Mouse (Mus musculus) lung, postnatal 14 days (tissue): ENCODE data around the gene Cdt1.
A peak's percentile ranks its signal among the peaks of the same experiment; 100 is the strongest.

Source experiments
- DNase-seq: peaks from one replicate; pipeline ENCODE4 v3.0.0; 2021

Cdt1 gene

DNA sequence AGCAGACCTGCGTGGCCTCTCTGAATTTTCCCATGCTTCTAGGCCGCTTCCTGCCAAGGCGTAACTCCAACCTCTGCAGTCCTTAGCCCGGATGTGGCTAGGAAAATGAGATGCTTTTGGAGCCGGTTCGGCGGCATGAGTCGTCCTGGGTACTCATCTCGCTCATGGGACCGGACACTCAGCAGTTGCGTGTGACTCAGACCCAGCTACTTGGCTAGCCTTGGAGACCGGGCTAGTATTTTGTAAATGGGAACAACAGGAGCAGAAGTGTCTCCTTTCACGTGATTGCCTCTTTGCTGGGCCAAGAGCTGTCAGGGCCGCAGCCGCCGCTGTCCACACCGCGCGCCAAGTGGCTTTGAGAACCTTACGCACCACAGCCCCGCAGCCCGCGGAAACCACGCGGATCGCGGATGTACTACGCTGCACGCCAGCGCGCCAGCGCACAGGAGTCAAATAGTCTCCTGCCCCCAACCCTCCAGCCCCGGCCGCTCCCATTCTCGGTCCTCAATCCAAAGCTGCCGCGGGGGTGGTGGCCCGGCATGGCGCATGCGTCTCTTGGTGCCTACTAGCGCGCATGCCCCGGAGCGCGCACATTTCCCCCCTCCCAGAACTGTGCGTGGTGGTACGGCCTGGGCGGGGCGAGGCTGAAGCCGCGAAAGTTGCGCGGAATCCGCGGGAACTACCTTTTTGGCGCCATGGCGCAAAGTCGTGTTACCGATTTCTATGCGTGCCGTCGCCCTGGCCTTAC, at the start of gene Cdt1:
Cdt1 (plus strand) TSS at position 655 of the 748 bp plus-strand sequence.
- DNase-seq, result peak; percentile 94

DNA sequence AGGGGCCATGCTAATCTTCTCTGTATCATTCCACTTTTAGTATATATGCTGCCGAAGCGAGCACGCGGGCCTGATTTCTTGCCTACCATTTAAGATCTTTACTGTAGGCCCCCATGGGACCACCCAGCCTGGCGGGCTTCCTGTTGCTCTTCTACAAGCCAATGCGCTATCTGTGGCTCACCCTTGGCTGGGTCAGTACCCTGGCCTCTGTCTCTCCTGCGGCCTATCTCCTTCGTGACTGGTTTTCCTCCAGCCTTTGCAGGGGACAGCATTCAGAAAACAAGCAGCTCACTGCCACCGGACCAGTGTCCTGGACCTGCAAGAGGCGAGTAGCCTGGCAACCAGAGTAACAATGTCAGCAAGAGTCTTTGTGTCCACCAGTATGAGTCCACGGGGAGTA, 47.2 kb upstream of the Cdt1 start:
- no peak for DNase-seq

DNA sequence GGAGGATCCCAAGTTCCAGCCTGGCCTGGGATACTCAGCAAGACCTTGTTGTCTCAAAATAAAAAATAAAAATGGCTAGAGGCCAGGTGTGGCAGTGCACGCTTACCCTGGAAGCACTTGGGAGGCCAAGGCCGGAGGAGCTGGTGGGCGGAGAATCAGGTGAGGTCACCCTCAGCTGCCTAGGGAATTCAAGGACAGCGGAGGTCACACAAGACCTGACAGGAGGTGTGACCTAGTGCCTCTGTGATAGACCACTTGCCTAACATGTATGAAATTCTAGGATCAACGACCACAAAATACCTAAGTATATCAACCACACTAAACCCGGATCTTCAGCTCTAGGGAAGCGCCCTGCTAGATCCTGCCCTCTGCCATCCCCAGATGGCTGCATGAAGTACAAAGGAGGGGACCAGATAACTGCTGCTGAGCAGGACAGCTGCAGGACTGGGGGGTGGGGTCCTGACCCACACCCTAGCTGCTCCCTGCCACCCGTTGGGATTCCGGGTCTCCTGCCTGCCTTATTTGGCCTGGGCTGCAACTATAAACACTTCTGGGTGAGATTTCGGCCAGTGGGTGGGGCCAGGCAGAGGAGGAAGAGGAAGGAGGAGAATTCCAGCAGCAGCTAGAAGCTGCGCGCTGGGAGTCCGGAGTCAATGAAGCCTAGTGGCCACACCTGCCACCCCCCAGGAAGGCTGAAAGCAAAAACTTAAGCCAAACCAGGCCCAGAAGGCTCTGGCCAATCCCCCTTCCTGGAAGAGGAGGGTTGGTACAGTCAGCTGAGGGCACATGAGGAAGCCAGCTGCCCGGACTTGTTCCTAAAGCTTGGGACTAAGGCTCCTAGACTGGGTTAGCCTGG, 44.8 kb upstream of the Cdt1 start:
- DNase-seq, result peak; percentile 75

DNA sequence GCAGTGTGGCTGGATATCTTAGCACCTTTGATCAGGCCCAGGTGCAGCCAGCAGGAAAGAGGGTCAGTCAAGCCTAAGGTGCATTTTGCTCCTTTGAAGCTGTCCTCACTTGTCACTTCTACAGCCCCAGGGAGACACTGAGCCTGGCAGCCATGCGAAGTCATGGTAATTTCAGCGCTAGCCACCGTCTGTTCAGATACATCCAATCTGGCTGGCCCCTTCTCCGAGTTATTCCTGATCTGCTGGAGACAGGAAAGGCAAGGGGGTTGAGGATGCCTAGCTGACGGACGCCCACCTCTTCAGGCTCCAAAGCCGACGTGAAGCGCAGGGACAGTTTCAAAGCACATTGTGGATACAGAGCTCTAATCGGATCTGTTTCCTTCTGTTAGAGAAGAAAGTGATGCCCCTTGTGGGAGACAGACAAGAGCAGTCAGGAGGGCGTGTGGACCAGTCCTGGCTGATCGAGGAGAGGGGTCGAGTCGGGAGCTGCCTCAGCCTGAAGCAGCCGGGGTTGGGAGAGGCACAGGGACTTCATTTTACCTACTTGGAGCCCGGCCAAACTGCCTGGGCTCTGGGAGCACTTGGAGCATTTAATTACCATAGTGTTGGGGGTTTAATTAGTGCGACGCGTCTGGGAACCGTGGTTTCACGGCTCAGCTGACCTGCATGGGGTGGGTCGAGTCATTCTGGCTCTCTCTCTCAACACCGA, 44.0 kb upstream of the Cdt1 start:
- DNase-seq, result no peak

DNA sequence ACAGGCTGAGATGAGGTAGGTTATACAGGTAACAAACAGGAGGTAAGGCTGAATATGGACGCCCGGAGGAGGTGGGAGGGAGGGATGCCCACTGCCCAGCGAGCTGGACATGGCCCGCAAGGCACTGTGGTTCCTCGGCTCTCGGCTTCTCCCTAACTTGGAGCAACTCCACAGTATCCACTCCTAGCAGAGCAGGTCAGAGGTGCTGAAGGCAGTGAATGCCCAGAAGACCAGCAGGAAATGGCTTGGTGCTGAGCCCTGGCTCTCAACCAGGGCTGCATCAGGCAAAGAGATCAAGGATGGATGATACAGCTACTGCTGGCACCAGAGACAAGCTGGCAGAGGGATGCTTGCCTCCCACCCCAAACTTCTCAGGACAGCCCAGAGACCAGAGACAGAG, 43.3 kb upstream of the Cdt1 start:
- DNase-seq, result no peak

DNA sequence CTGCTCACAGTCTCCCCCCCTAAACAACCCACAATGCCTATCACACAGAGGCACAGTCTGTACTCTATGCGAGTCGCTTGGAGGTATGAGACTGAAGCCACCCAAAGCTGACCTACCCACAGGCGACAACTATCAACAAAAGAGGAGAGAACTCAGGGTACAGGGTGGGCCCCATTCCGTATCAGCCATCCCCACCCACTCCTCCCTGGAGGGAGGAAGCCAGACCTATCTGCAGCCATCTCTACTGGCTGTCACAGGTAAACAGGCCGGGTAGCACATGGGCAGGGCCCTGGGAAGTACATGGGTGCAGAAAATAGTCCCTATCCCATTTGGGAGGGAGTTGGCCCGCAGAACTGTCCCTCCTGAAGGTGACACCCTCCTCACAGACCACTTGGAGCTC, 42.8 kb upstream of the Cdt1 start:
- no peak for DNase-seq

DNA sequence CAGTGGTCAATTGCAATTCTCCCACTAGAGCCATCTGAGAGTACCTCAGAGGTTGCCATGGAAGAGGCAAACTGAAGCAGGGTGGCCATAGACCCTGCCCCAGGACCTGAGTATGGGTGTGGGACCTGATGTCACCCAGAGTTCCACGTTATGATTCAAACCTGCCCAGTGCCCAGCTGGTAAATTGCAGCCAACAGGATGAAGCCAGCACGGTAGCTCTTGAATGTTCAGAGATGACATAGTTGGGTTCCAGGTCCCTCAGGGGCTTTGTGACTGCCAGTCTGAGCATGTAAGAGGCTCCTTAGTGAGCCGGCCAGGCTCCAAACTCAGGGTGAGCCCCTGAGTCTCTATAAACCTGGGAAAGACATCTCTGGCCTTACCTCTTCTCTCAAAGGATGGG, 41.7 kb upstream of the Cdt1 start:
- no peak for DNase-seq

DNA sequence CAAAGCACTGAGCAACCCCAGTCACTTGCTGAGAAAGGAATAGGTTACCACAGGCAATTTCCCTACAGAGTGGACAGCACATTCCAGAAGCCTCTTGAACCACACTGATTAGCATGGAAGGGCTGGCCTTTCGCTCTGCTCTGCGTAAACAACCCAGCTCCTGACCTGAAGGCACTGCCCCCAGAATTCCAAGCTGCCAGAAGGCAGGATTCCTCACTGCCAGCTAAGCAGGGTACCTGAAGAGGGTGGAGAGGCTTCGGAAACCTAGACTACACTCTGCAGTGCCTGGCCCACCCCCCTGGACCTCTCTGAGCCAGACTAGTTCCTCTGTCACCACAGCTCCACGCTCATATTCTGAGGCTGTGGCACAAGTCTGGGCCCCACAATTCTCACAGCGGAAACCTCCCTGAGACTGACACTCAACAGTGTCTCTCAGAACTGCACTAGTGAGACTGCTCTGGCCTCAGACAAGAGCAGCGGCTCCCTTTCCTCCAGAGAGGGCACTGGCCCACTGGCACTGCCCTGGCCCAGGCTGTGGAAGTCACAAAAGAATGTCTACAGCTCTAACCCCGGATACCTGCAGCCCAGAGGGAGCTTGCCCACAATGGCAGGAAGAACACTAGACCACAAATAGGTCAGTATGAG, 41.2 kb upstream of the Cdt1 start:
- peak; percentile 56 for DNase-seq

DNA sequence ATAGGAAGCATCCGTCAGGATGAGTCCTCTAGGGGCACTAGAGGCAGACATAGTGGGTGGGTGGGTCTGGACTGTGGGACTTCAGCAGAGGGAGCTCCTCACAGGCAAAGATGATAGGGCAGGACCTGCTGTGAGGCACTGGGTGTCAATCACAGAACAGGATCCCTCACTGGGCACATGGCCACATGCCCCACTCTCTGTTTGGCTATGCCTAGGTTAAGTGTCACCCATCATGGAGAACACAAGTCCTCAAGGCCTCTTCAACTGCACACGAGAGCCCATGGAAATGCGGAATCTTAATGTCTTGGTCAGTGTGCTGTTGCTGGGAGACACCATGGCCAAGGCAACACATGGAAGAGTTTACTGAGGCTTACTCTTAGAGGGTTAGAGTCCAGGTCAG, 39.9 kb upstream of the Cdt1 start:
- DNase-seq, result no peak

DNA sequence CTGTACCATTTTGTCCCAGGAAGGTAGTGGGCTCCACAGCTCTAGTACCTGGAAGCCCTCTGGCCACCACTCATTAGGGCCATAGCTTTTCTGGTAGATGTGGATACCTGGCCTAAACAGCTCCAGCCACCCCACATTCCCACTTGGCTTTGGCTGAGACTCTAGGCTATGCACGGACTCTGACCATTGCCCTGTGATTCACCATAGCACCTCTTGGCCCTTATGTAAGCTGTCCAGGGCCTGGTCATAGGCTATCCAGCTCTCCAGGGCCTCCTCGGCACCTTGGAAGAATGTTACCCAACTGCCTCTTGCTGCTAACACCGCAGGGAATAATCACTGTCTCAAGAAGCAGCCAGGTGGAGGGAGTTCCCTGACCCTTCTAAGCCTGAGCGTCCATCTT, 38.7 kb upstream of the Cdt1 start:
- no peak for DNase-seq

DNA sequence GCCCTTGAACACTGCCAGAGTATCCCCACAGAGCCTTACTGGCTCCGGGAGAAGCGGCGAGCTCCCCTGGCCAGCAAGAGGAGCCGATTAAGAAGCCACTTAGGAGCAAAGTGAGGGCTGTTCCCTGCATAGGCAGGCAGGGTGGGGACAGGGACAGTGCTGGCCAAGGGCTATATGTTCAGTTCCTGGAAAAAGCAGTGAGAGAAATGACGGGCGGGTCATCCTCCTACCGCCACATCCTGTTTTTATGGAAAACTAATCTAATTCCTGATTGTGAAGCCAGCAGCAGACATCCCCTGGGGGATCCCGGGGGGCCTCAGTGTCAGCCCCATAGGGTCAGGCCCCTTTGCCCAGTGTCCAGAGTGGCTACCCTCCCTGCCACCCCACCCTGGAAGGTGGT, 36.5 kb upstream of the Cdt1 start:
- no peak for DNase-seq

DNA sequence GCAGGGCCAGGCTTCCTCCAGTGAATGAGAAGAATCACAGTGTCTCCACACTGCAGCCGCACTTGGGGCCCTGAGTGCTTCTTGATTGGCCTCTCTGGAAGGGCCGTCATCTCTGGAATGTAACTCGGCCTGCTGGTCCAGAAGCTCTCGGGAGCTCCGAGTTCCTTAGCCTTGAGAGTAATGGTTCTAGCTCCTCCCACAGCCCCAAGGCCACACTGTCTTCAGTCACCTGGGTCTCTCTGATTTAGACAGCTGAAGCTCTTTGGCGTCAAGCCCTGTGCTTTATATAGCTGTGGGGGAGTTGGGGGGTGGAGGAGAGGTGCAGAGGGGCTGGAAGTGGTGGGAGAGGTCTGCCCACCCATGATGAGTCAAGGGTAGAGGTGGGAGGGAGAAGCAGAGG, 30.8 kb upstream of the Cdt1 start:
- peak; percentile 78 for DNase-seq

DNA sequence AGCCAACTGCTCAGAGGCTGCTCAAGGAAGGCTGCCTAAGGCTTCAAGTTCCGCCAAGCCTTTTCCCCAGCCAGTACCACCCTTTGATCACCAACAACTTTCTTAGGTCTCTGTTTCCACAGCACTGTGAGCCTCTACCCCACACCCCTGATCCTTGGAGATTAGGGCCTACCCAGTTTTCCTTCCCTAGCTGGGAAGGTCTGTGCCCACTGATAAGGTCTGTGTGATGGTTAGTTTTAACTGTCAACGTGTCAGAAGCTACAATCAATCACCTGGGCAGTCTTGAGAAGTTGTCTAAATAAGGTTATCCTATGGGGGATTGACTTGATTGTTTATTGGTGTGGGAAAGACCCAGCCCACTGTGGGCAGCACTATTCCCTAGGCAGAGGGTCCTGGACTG, 30.0 kb upstream of the Cdt1 start:
- no peak for DNase-seq

DNA sequence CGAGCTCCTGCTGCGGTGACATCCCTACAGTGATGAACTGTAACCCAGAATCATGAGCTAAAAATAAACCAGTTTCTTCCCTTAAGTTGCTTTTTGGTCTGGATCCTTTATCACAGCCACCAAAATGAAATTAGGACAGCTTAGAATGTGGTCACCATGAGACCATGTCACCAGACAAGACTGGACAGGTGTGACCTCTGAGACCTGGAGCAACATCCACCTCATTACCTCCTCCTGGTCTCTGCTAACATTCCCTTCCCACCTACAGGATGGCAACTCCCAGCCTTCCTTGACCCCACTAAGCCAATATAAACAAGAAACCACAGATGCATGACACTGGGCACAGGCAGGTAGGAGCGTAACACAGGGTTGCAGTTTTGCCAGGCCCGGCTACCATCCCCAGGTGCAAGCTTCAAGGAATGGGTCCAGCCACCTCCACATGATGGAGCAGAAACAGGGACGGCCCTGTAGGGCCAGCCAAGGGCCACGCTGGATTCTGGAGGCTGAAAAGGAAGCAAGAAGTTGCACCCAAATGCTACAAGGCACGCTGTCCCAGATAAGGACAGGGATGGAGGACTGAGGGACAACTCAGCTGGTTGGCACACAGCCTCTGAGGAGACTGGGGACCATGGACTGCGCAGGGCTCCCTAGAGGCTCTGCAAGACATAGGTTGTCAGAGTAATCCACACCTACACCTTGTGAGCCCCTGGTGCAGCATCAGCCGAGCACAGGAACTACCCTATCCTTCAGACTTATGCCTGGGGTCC, 29.3 kb upstream of the Cdt1 start:
- DNase-seq, result no peak

DNA sequence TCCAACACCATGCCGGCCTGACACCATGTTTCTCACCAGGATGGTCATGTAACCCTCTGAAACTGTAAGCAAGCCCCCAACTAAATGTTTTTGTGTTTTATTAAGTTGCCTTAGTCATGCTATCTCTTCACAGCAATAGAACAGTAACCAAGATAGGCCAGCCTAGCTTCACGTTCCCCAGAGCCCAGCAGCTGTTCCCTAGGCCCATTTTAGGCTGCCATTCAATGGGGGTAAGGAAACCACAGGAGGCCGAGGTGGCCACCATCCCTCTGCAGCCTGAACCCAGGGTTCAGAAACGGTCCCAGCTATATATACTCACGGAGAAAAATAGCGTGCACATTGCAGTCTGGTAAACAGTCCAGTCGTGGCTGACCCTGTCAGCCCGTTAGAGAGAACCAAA, 23.7 kb upstream of the Cdt1 start:
- DNase-seq, result no peak

DNA sequence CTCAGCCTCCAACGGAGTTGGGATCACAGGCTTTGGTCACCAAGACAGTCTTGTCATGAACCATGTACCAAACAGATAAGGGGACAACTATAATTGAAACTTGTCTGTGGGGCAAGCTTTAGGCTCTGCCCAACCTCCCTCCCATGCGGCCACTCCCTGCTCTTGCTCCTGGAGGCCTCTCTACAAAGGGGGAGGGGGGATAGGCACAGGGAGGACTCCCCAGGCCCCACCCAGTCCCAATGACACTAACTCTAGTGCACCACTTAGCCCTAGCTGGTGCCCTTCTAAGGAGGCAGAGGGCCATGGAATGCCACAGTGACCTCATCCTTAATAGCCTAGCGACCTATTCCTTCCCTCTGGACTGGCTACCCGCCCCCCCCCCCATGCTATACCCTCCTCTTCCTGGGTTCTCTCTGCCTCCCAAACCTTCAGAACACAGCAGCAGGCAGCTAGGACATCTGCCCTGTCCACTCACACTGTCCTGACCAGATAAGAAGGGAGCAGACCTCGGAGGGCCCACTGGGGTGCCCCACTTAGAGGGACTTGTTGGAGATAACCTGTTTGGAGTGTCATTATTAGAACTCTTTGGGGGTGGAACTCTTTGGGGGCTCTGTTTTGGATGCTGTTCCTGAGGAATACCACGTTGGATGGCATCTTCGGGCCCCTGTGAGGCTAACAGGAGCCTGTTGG, 21.6 kb upstream of the Cdt1 start:
- DNase-seq, result no peak

DNA sequence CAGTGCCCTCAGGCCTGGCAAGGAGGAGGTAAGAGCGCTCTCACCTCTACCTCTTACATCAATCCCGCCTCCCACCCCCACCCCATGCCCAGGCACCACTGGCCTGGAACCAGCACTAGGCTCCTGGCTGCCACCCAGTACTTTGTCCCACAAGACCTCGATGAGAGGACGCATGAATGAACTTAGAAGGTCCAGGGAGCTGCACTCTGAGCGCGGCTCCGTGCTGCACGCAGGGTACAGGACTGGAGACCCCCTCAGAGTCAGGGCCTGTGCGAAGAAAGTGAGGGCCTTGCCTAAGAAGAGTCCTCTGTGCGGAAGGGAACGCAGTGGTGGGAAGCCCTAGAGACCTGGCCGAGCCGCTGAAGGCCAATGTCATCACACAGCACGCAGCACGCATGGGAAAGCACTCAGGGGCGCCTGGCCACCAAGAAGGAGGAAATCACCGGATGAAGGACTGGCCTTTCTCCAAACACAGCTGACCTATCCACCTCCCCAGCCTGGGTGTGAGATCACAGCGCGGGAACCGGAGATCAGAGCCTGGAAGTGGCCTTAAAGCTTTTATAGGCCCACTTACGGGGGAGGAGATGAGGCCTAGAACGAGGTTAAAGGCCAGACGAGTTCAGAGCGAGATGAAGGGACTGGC, 20.9 kb upstream of the Cdt1 start:
- peak; percentile 66 for DNase-seq

DNA sequence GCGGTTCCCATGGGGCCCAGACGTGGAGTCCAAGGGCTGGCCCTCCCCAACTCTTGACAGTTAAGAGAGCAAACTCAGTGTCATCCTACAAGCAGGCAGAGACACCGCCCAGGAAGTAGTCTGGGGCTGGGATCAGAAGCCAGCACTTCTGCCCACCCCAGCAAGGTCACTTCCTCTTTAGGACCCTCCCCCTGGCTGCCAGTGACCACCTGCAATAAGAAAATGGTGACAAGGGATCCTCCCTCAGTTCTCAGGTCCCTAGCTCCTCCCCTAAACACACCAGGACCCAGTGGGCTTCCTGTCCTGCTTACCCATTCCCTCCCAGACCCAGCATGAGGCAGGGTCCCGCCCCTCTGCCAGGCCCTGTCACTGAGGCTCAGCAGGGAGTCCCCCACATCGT, 20.0 kb upstream of the Cdt1 start:
- DNase-seq, result peak; percentile 45

DNA sequence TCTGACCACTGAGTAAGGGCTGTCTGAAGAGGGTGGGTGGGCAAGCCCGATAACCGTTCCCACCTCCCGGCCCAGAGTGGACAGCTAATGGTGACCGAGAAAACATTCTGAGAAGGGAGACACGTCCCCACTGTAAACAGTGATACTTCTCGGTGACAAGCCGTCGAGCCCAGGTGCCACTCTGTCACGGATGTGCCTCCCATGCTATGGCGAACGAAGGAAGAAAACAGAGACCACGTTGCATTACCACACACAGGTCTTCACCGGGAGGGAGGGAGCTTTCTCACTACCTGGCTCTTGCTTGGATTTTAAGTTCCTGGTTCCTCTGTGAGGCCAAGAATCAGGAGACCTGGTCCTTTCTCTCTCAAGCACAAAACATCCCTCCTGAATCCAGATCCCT, 19.5 kb upstream of the Cdt1 start:
- DNase-seq, result no peak

DNA sequence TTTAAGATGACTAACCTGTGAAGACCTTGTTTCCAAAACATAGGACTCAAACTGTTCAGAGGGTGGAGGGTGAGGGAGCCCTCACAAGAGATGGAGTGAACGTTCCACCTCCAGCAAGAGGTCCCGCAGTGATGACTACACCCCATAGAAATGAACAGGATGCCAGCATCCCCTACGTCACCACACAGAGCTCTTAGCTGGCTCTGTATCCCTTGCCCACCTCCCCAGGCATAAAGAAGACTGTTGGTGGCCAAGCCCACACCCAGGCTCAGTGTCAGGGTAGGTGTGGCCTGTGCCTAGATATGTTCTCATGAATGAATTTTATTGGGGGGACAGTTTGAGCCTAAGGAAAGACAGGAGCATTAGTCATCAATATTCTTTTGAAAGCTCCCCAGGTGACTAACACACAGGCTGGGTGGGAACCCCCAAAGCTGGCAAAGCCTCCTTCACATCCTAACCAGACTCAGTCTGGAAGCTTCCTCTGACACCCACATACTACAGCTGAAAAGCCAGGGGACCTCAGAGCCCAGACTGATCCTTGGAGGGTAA, 18.9 kb upstream of the Cdt1 start:
- DNase-seq, result no peak
